Comparison of ENCODE assay signal across 24 mouse cellular contexts in genomic region chr16:33007436-33007835, GRCm38 (mm10). TPM values are rescaled to one million over a fixed set of nuclear protein-coding genes. Genes with fewer than 3 reads are reported as not detected.
A peak's percentile ranks its signal among the peaks of the same experiment; 100 is the strongest.
DNase-seq lines count a peak whose midpoint lies in the region; ATAC-seq and TF ChIP-seq lines count a peak whose summit lies in the region.
"Had no signal": no experiment of that assay in that cellular context is flagged by ENCODE, and none has a peak within 500 bp of the region (broad histone marks: within the 10 kb centered on the region; RNA-seq: fewer than 3 reads in every experiment).

No protein-coding gene starts in this region.

- H3K4me3 ChIP-seq in lung, embryonic 15.5 days = no peak overlapping the region
- no peak overlapping the region for H3K4me3 ChIP-seq in lung, adult 2 months (replicated peaks; ENCODE audit: extremely low read depth, low read depth, low read length)
- H3K4me3 ChIP-seq: embryonic facial prominence, embryonic 10.5 days; forebrain, embryonic 10.5 days; heart, embryonic 15.5 days; left cerebral cortex, adult 2 months; liver, embryonic 15.5 days; stomach, embryonic 15.5 days had no signal

- TF ChIP-seq CTCF in lung, adult 2 months (IDR thresholded peaks at IDR 0.05; ENCODE audit: insufficient read depth, low read length) = no peak

- H3K27ac ChIP-seq in lung, embryonic 15.5 days = peak overlapping the region; percentile 59; the same call in 1 of the 2 replicates
- H3K27ac ChIP-seq: embryonic facial prominence, embryonic 10.5 days; forebrain, embryonic 10.5 days; heart, embryonic 15.5 days; left cerebral cortex, adult 2 months; liver, embryonic 15.5 days; stomach, embryonic 15.5 days had no signal

- no peak overlapping the region for H3K9ac ChIP-seq in lung, embryonic 15.5 days
- H3K9ac ChIP-seq: heart, embryonic 15.5 days; liver, embryonic 15.5 days; stomach, embryonic 15.5 days had no signal

- peaks cover 40% of the 10 kb centered on the region for H3K4me1 ChIP-seq in lung, embryonic 15.5 days
- peaks cover 5% of the 10 kb centered on the region; the same call in 1 of the 2 replicates for H3K4me1 ChIP-seq in lung, adult 2 months (ENCODE audit: control insufficient read depth, insufficient read depth, low read length)
- H3K4me1 ChIP-seq: embryonic facial prominence, embryonic 10.5 days; liver, embryonic 15.5 days; stomach, embryonic 15.5 days had no signal

- H3K27me3 ChIP-seq in lung, embryonic 15.5 days = no peaks in the 10 kb centered on the region
- H3K27me3 ChIP-seq: CH12.LX; heart, embryonic 15.5 days; liver, embryonic 15.5 days; Patski; stomach, embryonic 15.5 days had no signal

- H3K9me3 ChIP-seq in lung, embryonic 15.5 days = no peaks in the 10 kb centered on the region
- H3K9me3 ChIP-seq: embryonic facial prominence, embryonic 10.5 days; forebrain, embryonic 10.5 days; G1E; heart, embryonic 15.5 days; liver, embryonic 15.5 days; stomach, embryonic 15.5 days had no signal

- peak; percentile 77 for DNase-seq in heart, adult 11 months
- no peak for DNase-seq in heart, postnatal 4 days
- DNase-seq in lung, adult 2 months = no peak
- peak; percentile 57 for DNase-seq in kidney, adult 9 months
- DNase-seq in kidney, postnatal 4 days = peak; percentile 29 to 52
- DNase-seq in thymus, postnatal 14 days = no peak
- DNase-seq: adrenal gland, adult 8-10 months; B cell, adult 2 months; heart, postnatal 36 days; liver; lung, postnatal 10 days; thymus, postnatal 36 days had no signal

- peaks cover 33% of the 10 kb centered on the region for H3K36me3 ChIP-seq in lung, embryonic 15.5 days

- ATAC-seq in lung, embryonic 15.5 days (ENCODE audit: borderline replicate concordance, extremely low read depth, low FRiP score, low TSS enrichment) = no peak
- ATAC-seq: forebrain, embryonic 16.5 days; Patski had no signal

- TF ChIP-seq POLR2A in lung, adult 2 months (IDR thresholded peaks at IDR 0.05; ENCODE audit: borderline replicate concordance, extremely low read depth, low read depth, low read length) = no peak

- H3K4me2 ChIP-seq in lung, embryonic 15.5 days = no peak overlapping the region
- H3K4me2 ChIP-seq: heart, embryonic 15.5 days; liver, embryonic 15.5 days; midbrain, embryonic 11.5 days; stomach, embryonic 15.5 days had no signal

- 79% methylated on average over 7 of the region's 7 CpGs for WGBS in lung, embryonic 15.5 days
- 76% methylated on average over 7 of the region's 7 CpGs for WGBS in lung, adult 2 months

RNA-seq across cellular contexts. Expression of gene Iqcg, which starts 48.6 kb away (rescaled TPM):
- under 1 TPM; 0.57 to 0.97 TPM for total RNA-seq in heart, postnatal 4 days (2021)
- polyA plus RNA-seq in lung, embryonic 15.5 days (2015; fragmentation: Nextera tagmentation; extraction: Ambion mirVana) = 4.1 and 4.3 TPM in 2 replicates
- polyA plus RNA-seq in lung, adult 2 months (2012; rRNA removed) = 0.84 and 1.9 TPM in 2 replicates

RNA-seq across cellular contexts. Expression of gene Rpl35a, which starts 48.8 kb away (rescaled TPM):
- total RNA-seq in heart, postnatal 4 days (2021) = 100 to 1,000 TPM; 427 to 468 TPM
- polyA plus RNA-seq in lung, embryonic 15.5 days (2015; fragmentation: Nextera tagmentation; extraction: Ambion mirVana) = 891 and 974 TPM in 2 replicates
- polyA plus RNA-seq in lung, adult 2 months (2012; rRNA removed) = 146 and 225 TPM in 2 replicates

RNA-seq across cellular contexts. Expression of gene Lmln, which starts 54.9 kb away (rescaled TPM):
- 1 to 10 TPM; 4.1 to 4.8 TPM for total RNA-seq in heart, postnatal 4 days (2021)
- 1.7 and 4.2 TPM in 2 replicates for polyA plus RNA-seq in lung, embryonic 15.5 days (2015; fragmentation: Nextera tagmentation; extraction: Ambion mirVana)
- polyA plus RNA-seq in lung, adult 2 months (2012; rRNA removed) = 2.6 and 5.0 TPM in 2 replicates

Comparison
In these comparisons a context has a peak if more than half of its experiments do, and no peak if none do; other contexts are left out.
1. DNase-seq: peak in heart, adult 11 months (single experiment), kidney, adult 9 months (single experiment) and kidney, postnatal 4 days (2 of 2); none in heart, postnatal 4 days (single experiment), lung, adult 2 months (single experiment) and thymus, postnatal 14 days (single experiment).